Mouse (Mus musculus) layer of hippocampus, adult 6 months (tissue): ENCODE results near the gene Atp6v0a4. TPM values are rescaled to one million over a fixed set of nuclear protein-coding genes. Genes with fewer than 3 reads are reported as not detected.

Experiments
- long read RNA-seq, 2 experiments: library from polyadenylated mRNA; unstranded; transcript quantifications; one replicate each; pipeline ENCODE4 v2.0.0; 2019 to 2020
- polyA plus RNA-seq: library from polyadenylated mRNA; unstranded; fragments of <200 nt; fragmentation: Nextera tagmentation; gene quantifications from 2 replicates; pipeline ENCODE4 v1.2.3, GENCODE M21; 2021

Atp6v0a4 gene
- polyA plus RNA-seq, result 0.15 TPM in 1 of 2 replicates, not detected in the other
- long read RNA-seq, experiment 1, result 0 reads
- long read RNA-seq, experiment 2, partial matches to known transcripts, result 1 of 4 reads
- long read RNA-seq, experiment 2, other reads (novel, unspliced or antisense), result 3 of 4 reads

DNA sequence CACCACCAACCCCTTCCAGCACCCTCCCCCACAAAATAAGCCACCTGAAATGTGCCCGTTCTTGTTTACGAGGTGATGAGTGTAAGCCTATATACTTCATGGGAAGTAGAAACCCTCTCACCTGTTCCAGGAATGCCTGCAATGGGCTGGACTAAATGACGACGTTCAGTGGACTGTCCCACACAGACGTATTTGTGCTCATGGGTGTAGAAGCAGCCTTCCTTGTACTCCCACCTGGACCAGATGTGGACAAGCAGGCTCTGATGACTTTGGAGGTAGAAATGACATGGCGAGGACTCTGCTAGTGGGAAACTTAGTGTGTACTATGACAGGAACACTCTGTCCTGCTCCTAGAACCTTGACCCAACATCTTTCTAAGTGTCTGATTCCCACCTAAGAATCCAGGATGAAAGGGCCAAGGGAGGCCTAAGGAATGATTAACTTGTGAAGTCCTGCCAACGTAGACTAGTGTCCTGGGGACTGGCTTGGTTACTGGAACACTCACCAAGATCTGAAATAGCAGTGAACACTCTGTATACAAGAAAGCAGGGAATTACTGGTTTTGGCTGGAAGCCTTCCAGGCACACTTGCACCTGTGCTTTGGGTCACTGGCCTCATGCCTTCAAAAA is at the start of gene Atp6v0a4:
Gene Atp6v0a4, minus strand, starts transcription at position 380 of the 629 bp plus-strand sequence.

GRCm38 (mm10) chr6:38109160-38109795 is 15.1 kb downstream of the Atp6v0a4 start, which contains the start of gene Tmem213:
Gene Tmem213, plus strand, starts transcription at chr6:38109255.

GRCm38 (mm10) chr6:38046838-38047237 is 77.5 kb downstream of the Atp6v0a4 start, which contains the start of gene Svopl:
Gene Svopl, minus strand, starts transcription at chr6:38046996.

Other genes starting within 250 kb of the Atp6v0a4 start
- 0.09 TPM in 1 of 2 replicates, not detected in the other for gene Svopl, start 77.6 kb downstream of the Atp6v0a4 start, polyA plus RNA-seq
- not detected in 2 replicates for gene Tmem213, start 15.3 kb downstream of the Atp6v0a4 start, polyA plus RNA-seq
- 4.6 and 4.9 TPM in 2 replicates for gene D630045J12Rik, start 129.4 kb upstream of the Atp6v0a4 start, polyA plus RNA-seq
- gene Zc3hav1l, start 174.7 kb upstream of the Atp6v0a4 start, polyA plus RNA-seq, result 0.56 and 0.68 TPM in 2 replicates
- 7.2 and 14.8 TPM in 2 replicates for gene Zc3hav1, start 230.0 kb upstream of the Atp6v0a4 start, polyA plus RNA-seq